Mouse (Mus musculus) forebrain, embryonic 11.5 days (tissue): Measurements from ENCODE around the gene Jade2. TPM values are rescaled to one million over a fixed set of nuclear protein-coding genes. Genes with fewer than 3 reads are reported as not detected.
A peak's percentile ranks its signal among the peaks of the same experiment; 100 is the strongest.

ENCODE experiments used
- ATAC-seq: fragments of 200-750 bp; cut with Nextera tagmentation; replicated peaks from 2 replicates; pipeline ENCODE4 v1.8.0; 2017; ENCODE audit warnings: moderate TSS enrichment; ENCODE audit not compliant: low FRiP score
- DNase-seq: peaks from one replicate; pipeline ENCODE4 v3.0.0-alpha.2; 2017; ENCODE audit warnings: low spot score
- H3K27ac ChIP-seq: fragments of 300-500 bp; sonication (generic); 2 replicates; pipeline ENCODE4 v1.5.1; 2014; ENCODE audit warnings: low read depth, low read length
- H3K27me3 ChIP-seq: fragments of 300-500 bp; sonication (generic); 2 replicates; pipeline ENCODE4 v1.6.1; 2014; ENCODE audit warnings: mild to moderate bottlenecking, low read length, mixed read lengths; ENCODE audit not compliant: control insufficient read depth, insufficient read depth
- H3K36me3 ChIP-seq: fragments of 300-500 bp; sonication (generic); 2 replicates; pipeline ENCODE4 v1.6.1; 2014; ENCODE audit warnings: mild to moderate bottlenecking, low read length, moderate library complexity, mixed read lengths; ENCODE audit not compliant: control insufficient read depth, insufficient read depth
- H3K4me1 ChIP-seq: fragments of 300-500 bp; sonication (generic); replicated peaks from 2 replicates; pipeline ENCODE4 v1.6.1; 2014; ENCODE audit warnings: low read length, mixed read lengths; ENCODE audit not compliant: control insufficient read depth, insufficient read depth
- H3K4me2 ChIP-seq: fragments of 300-500 bp; sonication (generic); 2 replicates; pipeline ENCODE4 v1.6.1; 2014; ENCODE audit warnings: low read depth, mild to moderate bottlenecking, low read length, moderate library complexity, mixed read lengths; ENCODE audit not compliant: severe bottlenecking
- H3K4me3 ChIP-seq: fragments of 300-500 bp; sonication (generic); 2 replicates; pipeline ENCODE4 v1.5.1; 2014; ENCODE audit warnings: low read depth, low read length
- H3K9ac ChIP-seq: fragments of 300-500 bp; sonication (generic); 2 replicates; pipeline ENCODE4 v1.6.1; 2014; ENCODE audit warnings: low read length
- H3K9me3 ChIP-seq: fragments of 300-500 bp; sonication (generic); 2 replicates; pipeline ENCODE4 v1.6.1; 2016; ENCODE audit warnings: low read length, mixed read lengths; ENCODE audit not compliant: control insufficient read depth
- WGBS: fragments of 180-500 bp; shearing (Covaris S2); extraction: QIAGEN DNeasy Blood & Tissue Kit; methylation state at CpG from one replicate; pipeline ENCODE4 v1.1.7; 2014; 5-methylcytosine and 5-hydroxymethylcytosine counted together
- polyA plus RNA-seq: library from polyadenylated mRNA; unstranded; fragments of >200 nt; fragmentation: Nextera tagmentation; extraction: Ambion mirVana; gene quantifications from 2 replicates; pipeline ENCODE4 v1.2.1, GENCODE M21; 2014

Gene Jade2
- polyA plus RNA-seq, 1 experiment from 2014 or later, result 0.29 TPM

- no peak for DNase-seq
- H3K9me3 ChIP-seq, result no peaks in the 10 kb centered on the region
- no peak overlapping the region for H3K9ac ChIP-seq
Measured at GRCm38 (mm10) chr11:51819964-51820363, 37.5 kb downstream of the Jade2 start.

GRCm38 (mm10) chr11:51818837-51819236 lies 38.6 kb downstream of the Jade2 start:
- Histone ChIP-seq H3K36me3 (no peaks in the 10 kb centered on the region), H3K27me3 (no peaks in the 10 kb centered on the region), H3K27ac (no peak overlapping the region), H3K4me2 (no peak overlapping the region), H3K9me3 (no peaks in the 10 kb centered on the region), H3K9ac (no peak overlapping the region), H3K4me3 (no peak overlapping the region), H3K4me1 (no peaks in the 10 kb centered on the region)
- no peak for DNase-seq
- whole genome bisulfite sequencing, result 90% methylated on average over 4 of the region's 4 CpGs
- ATAC-seq, result no peak

More at GRCm38 (mm10) chr11:51819964-51820363, 37.5 kb downstream of the Jade2 start:
- H3K27ac ChIP-seq, result no peak overlapping the region
- no peak for ATAC-seq
- H3K4me3 ChIP-seq, result no peak overlapping the region
- no peaks in the 10 kb centered on the region for H3K4me1 ChIP-seq
- H3K4me2 ChIP-seq, result no peak overlapping the region
- 82% methylated on average over 3 of the region's 3 CpGs for WGBS
- H3K36me3 ChIP-seq, result no peaks in the 10 kb centered on the region
- no peaks in the 10 kb centered on the region for H3K27me3 ChIP-seq

GRCm38 (mm10) chr11:51817756-51818155 lies 39.7 kb downstream of the Jade2 start:
- Histone ChIP-seq H3K4me3 (no peak overlapping the region), H3K9me3 (no peaks in the 10 kb centered on the region), H3K9ac (no peak overlapping the region), H3K36me3 (no peaks in the 10 kb centered on the region), H3K4me2 (no peak overlapping the region), H3K27me3 (no peaks in the 10 kb centered on the region), H3K4me1 (no peaks in the 10 kb centered on the region), H3K27ac (no peak overlapping the region)
- WGBS, result 37% methylated on average over 6 of the region's 6 CpGs
- DNase-seq (peak; percentile 94), ATAC-seq (peak; percentile 33; the same call in 1 of the 2 replicates)

- Histone ChIP-seq H3K4me3 (no peak overlapping the region), H3K9ac (no peak overlapping the region), H3K9me3 (no peaks in the 10 kb centered on the region; the same call in 1 of the 2 replicates), H3K27ac (no peak overlapping the region), H3K4me2 (no peak overlapping the region), H3K36me3 (no peaks in the 10 kb centered on the region), H3K4me1 (no peaks in the 10 kb centered on the region), H3K27me3 (no peaks in the 10 kb centered on the region)
- DNase-seq (no peak), ATAC-seq (no peak)
- WGBS, result 91% methylated on average over 8 of the region's 8 CpGs
Measured at GRCm38 (mm10) chr11:51812022-51812546, 45.4 kb downstream of the Jade2 start.

GRCm38 (mm10) chr11:51811230-51811629 lies 46.2 kb downstream of the Jade2 start:
- WGBS, result 85% methylated on average over 4 of the region's 4 CpGs
- no peak overlapping the region for H3K4me2 ChIP-seq

GRCm38 (mm10) chr11:51809632-51810224 lies 47.7 kb downstream of the Jade2 start:
- DNase-seq, result no peak
- no peak overlapping the region for H3K4me2 ChIP-seq
- no peaks in the 10 kb centered on the region; the same call in 1 of the 2 replicates for H3K9me3 ChIP-seq
- no peak overlapping the region for H3K4me3 ChIP-seq
- no peak overlapping the region for H3K9ac ChIP-seq
- no peak overlapping the region for H3K27ac ChIP-seq
- no peaks in the 10 kb centered on the region; the same call in 1 of the 2 replicates for H3K4me1 ChIP-seq
- 66% methylated on average over 6 of the region's 6 CpGs for WGBS
- H3K27me3 ChIP-seq, result no peaks in the 10 kb centered on the region
- H3K36me3 ChIP-seq, result no peaks in the 10 kb centered on the region
- ATAC-seq, result no peak

More at GRCm38 (mm10) chr11:51811230-51811629, 46.2 kb downstream of the Jade2 start:
- no peaks in the 10 kb centered on the region for H3K27me3 ChIP-seq
- no peaks in the 10 kb centered on the region for H3K36me3 ChIP-seq
- H3K27ac ChIP-seq, result no peak overlapping the region
- ATAC-seq, result no peak
- DNase-seq, result no peak
- no peak overlapping the region for H3K9ac ChIP-seq
- H3K9me3 ChIP-seq, result no peaks in the 10 kb centered on the region; the same call in 1 of the 2 replicates
- no peak overlapping the region for H3K4me3 ChIP-seq
- H3K4me1 ChIP-seq, result no peaks in the 10 kb centered on the region

GRCm38 (mm10) chr11:51807108-51807879 lies 50.2 kb downstream of the Jade2 start:
- ATAC-seq (no peak), DNase-seq (no peak)
- Histone ChIP-seq H3K27ac (no peak overlapping the region), H3K36me3 (no peaks in the 10 kb centered on the region), H3K4me3 (no peak overlapping the region), H3K9ac (no peak overlapping the region), H3K4me1 (no peaks in the 10 kb centered on the region; the same call in 1 of the 2 replicates), H3K27me3 (no peaks in the 10 kb centered on the region), H3K4me2 (no peak overlapping the region), H3K9me3 (no peaks in the 10 kb centered on the region; the same call in 1 of the 2 replicates)
- 59% methylated on average over 13 of the region's 13 CpGs for WGBS

- Histone ChIP-seq H3K4me2 (peak overlapping the region; percentile 64), H3K9me3 (no peaks in the 10 kb centered on the region), H3K4me3 (peak overlapping the region; percentile 43), H3K36me3 (no peaks in the 10 kb centered on the region), H3K9ac (peak overlapping the region; percentile 52), H3K27me3 (no peaks in the 10 kb centered on the region), H3K4me1 (no peaks in the 10 kb centered on the region; the same call in 1 of the 2 replicates), H3K27ac (no peak overlapping the region)
- ATAC-seq (peak; percentile 77), DNase-seq (peak; percentile 72)
- 17% methylated on average over 17 of the region's 17 CpGs for WGBS
Measured at GRCm38 (mm10) chr11:51805221-51805981, 52.1 kb downstream of the Jade2 start.
